Mouse (Mus musculus): ENCODE data around the gene Alkbh2.

The Alkbh2 gene

GRCm38 (mm10) chr5:114146028-114146888 lies 18.2 kb upstream of the Alkbh2 start, which contains the start of gene Acacb:
Gene Acacb, plus strand, starts transcription at chr5:114146535.
- DNase-seq (ENCODE audit: low spot score) = no peak

DNA sequence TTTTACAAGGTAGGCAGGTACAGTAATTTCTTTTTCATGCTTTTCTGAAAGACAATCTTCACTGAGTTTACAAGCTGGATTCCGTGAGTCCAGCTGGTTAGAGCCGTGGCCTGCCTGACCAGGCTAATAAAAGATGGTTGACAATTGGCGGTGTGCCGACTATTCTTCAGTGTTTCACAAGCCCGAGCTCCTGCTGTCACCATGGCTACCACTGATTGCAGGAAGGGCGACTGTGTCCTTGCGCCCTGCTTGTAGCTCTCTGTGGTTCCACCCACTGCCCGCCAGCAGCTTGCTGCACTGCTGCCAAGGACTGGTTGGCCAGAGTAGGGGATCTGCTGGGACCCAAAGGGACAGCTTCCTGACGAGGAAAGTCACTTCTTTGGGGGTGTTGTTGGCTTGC lies 11.2 kb upstream of the Alkbh2 start:
- DNase-seq (ENCODE audit: low spot score) = peak; percentile 58

GRCm38 (mm10) chr5:114138277-114139164 lies 10.5 kb upstream of the Alkbh2 start:
- DNase-seq (ENCODE audit: low spot score) = no peak

GRCm38 (mm10) chr5:114137481-114138276 lies 9.7 kb upstream of the Alkbh2 start:
- DNase-seq (ENCODE audit: low spot score) = no peak

DNA sequence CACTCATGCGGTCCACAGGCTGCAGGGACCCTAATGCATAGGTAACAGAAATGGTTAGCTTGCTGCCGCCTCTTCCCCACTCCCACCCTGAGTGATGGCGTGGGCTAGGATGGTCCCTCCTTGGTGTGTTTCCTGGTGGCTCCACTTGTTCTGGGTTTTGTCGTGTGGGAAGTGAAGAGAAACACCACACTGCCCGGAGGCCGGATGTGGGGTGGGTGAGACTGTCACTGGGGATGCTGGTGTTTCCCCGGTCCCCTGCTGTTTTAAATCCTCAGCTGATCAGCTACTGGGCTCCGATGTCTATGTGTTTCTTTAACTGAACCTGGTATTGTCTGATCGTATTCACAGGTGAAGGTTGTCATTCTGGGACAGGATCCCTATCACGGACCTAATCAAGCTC lies 7.5 kb upstream of the Alkbh2 start:
- DNase-seq (ENCODE audit: low spot score) = no peak

DNA sequence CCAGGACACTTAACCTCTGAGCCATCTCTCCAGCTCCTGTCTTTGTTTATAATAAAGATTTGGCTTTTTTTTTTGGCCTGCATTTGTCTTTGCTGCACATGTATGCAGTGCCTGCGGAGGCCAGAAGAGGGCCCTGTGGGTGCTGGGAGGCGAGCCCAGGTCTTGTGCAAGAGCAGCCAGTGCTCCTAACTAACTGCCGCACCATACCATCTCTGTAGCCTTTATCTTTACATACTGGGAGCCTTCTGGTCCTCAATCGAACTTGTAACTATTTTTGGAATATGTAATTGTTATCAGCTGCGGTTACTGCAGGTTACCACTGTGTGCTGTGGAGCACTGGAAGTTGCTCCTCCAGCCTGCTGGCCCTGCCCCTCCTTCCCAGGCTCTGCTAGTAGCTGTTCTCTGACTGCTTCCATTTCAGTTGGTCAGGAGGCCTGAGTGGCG lies 6.1 kb upstream of the Alkbh2 start:
- no peak for DNase-seq (ENCODE audit: low spot score)

DNA sequence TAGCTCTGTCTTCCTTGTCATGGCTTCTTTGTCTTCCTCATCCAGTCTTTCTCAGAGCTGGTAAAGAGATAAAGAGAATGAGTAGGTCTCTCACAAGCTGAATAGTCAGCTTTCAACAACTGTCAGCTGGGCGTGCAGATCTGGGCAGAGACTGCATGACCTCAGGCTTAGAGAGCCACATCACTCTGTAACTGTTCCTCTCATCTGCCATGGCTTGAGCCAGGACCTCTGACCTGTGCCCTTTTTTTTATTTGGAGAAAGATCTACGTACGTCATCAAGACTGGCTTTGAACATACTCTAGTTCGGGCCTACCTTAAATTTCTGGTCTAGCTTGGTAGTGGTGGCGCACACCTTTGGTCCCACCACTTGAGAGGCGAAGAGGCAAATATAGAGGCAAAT lies 4.8 kb upstream of the Alkbh2 start:
- no peak for DNase-seq (ENCODE audit: low spot score)

DNA sequence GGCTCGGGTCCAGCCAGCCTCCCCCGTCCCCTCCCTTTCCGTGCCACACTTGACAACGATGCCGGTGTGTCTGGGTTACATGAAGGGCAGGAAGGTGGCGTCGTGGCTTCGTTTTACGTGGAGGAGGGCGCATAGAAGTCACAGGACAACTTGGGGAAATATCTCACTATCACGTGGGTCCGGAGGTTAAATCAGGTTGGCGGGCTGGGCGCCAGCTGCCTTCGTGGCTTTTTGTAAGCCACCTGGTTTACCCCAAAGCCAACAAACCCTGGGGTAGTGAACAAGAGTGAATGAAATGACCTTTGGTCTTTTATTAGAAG lies 3.5 kb upstream of the Alkbh2 start:
- no peak for DNase-seq (ENCODE audit: low spot score)

GRCm38 (mm10) chr5:114130698-114131520 lies 2.9 kb upstream of the Alkbh2 start:
- peak; percentile 86 for DNase-seq (ENCODE audit: low spot score)

DNA sequence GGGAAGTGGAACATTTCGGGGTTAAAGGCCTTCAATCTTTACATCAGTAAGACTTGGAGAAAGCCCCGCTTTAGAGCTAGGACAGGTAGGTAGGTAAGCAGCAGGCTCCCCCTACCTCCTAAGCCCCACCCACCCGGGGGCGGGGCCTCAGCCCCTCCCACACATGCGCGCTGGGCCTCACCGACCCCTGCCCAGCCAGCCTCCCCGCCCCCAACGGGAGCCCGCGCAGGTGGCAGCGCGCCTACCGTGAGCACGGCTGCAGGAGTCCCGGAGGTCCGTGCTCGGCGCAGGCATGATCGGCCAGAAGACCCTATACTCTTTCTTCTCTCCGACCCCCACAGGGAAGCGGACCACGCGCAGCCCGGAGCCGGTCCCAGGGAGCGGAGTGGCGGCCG lies 2.2 kb upstream of the Alkbh2 start, which contains the start of gene Ung:
Ung (plus strand) TSS at position 176 of the 395 bp plus-strand sequence.
- no peak for DNase-seq (ENCODE audit: low spot score)

DNA sequence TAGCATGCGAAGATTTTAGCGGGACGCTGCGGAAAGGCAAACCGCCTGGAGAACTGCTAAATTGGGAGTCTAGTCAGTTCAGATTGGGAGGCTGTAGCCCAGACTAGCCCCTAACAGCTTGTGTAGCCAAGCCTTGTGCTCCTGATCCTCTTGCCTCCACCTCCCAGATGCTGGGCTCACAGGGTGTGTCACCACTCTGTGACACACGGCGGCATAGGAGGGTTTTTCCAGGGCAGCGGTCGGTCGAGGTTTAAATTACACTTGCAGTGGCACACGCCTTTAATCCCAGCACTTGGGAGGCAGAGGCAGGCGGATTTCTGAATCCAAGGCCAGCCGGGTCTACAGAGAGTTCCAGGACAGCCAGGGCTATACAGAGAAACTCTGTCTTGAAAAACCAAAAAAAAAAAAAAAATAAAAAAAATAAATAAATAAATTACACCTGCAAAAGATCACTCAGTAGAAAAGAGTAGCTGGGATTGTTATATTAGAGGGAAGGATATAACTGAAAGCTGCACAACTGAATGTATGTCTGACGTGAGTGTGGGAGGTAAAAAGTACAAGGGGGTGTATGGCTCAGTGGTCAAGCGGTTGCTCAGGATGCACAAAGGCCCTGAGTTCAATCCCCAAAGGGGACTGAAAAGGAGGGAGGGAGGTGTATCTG lies 1.7 kb upstream of the Alkbh2 start:
- DNase-seq (ENCODE audit: low spot score) = no peak

DNA sequence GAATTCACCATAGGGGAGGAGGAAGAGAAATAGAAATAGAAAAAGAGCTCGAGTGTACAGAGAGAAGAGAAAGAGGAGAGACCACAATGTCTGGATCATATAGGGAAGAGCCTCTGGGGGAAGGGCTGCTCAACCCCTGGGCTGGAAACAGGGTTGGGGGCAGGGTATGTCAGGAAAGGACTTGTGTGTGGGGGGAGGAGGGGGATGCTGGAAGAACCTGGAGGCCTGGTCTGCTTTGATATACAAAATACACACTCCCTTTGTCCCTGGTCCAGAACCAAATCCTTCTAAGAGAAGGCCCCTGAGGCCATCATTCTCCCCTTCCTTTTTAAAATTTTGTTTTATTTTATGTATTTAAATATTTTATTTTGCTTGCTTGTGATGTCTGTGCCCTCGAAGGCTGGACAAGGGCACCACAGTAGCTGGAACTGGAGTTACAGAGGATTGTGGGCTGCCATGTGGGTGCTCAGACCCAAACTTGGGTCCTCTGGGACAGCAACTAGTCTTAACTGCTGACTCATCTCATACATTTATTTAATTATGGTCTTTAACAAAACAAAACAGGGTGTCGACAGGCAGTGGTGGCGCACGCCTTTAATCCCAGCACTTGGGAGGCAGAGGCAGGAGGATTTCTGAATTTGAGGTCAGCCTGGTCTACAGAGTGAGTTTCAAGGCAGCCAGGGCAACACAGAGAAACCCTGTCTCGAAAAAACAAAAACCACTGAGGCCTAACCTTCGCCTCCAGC lies 1.3 kb downstream of the Alkbh2 start:
- no peak for DNase-seq (ENCODE audit: low spot score)

- DNase-seq (ENCODE audit: low spot score) = no peak
These were observed 2.0 kb downstream of the Alkbh2 start for GRCm38 (mm10) chr5:114126008-114126407.

DNA sequence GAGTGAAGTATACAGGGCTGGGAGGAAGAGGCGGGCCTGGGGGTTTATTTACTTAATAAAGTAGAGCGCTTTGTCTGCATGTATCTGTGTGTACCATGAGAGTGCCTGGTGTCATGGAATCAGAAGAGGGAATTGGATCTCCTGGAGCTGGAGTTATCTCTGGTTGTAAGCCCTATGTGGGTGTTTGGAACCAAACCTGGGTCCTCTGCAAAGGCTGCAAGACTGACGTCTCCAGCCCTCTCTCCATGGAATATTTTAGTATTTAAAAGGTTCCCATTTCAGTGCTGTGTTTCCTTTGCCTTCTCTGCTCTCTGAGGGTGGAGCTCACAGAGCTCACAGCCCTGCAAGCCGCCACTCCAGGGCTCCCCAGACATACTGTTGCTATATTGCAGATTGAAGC lies 8.2 kb downstream of the Alkbh2 start:
- no peak for DNase-seq (ENCODE audit: low spot score)

GRCm38 (mm10) chr5:114116586-114116985 lies 11.4 kb downstream of the Alkbh2 start:
- DNase-seq (ENCODE audit: low spot score) = no peak

DNA sequence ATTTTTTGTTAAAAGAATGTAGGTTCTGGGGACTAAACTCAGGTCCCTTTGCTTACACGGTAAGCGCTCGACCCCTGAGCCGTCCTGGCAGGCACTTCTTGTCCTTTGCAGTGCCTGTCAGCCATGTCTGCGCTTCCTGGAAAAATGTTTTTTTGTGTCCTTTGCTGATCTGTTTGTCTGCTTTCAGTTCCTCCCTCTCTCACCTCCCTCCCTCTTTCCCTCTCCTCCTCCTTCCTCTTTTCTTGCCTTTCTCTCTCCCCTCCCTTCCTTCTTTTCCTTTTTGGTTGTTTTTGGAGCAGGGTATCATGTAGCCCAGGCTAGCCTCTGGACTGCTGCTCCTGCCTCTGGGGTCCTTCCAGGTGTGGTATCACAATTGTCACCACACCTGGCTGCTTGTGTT lies 13.0 kb downstream of the Alkbh2 start:
- no peak for DNase-seq (ENCODE audit: low spot score)

GRCm38 (mm10) chr5:114113334-114113733 lies 14.7 kb downstream of the Alkbh2 start:
- DNase-seq (ENCODE audit: low spot score) = no peak

DNA sequence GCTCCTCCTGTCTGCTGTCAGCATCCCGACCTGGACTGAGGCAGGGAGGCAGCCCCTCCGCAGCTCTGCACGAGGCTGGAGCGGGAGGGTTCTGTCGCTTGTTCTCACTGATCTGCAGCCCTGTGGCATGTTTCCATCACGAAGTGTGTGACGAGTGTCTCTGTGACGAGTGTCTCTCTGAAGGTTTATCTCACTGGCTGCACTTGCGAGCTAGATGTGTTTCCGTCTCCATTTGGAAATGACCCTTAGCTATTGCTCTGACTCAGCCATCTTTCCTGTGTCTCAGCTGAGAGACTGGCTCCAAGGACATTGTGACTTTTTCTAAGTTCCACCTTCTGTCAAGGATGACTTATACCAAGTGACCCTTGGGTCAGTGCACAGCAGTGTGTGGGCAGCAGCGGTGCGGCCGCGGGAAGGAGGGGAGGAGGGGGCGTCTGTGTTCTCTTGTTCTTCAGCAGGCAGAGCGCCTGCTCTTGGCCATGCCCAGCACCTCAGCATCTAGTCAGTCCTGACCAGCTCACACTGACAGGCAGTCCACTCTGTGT lies 21.6 kb downstream of the Alkbh2 start:
- DNase-seq (ENCODE audit: low spot score) = no peak

DNA sequence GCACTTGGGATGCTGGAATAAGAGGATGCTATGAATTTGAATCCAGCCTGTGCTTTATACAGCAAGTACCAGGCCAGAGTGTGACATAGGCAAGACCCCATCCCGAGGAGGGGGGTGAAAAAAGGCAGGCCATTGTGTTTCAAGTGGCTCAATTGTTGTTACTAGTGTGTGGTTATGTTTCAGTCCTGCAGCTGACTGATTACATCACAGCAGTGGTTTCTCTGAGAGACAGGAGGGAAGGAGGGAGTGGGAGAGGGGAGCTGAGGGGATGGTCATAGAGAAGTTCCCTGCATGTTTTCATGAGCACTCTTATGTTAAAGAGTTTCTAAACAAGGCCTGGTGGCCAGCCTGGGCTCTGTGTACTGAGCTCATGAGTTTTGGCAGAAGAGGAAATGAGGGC lies 25.2 kb downstream of the Alkbh2 start:
- DNase-seq (ENCODE audit: low spot score) = peak; percentile 54

DNA sequence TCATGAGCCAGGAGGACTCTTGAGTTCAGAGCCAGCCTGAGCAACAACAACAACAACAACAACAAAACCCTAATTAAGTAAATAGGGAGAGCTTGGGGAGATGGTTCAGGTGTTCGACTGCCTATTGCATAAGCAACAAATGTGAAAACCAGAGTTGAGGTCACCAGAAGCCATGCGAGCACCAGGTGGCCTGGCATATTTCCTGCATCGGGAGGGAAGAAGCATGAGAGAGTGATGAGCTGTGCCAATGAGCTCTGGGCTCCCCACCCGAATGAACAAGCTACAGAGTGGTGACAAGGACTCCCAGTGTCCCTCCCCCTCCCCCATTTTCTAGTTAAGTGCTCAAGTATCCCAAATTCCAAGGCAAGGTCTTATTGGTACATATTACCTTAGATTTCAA lies 26.1 kb downstream of the Alkbh2 start:
- DNase-seq (ENCODE audit: low spot score) = no peak
